Mouse (Mus musculus): ENCODE measurements around the gene Aacs. TPM values are rescaled to one million over a fixed set of nuclear protein-coding genes. Genes with fewer than 3 reads are reported as not detected.
"Not testable (repeated sequence)": the region's sequence is repeated elsewhere in the genome, so short reads cannot be mapped to it uniquely, and the experiment has no call there.

The Aacs gene
- polyA plus RNA-seq, 2 experiments, result 35.5 to 43.3 TPM

GRCm38 (mm10) chr5:125485031-125485778 is 9.6 kb downstream of the Aacs start:
- DNase-seq (ENCODE audit: low spot score) (no peak), ATAC-seq (ENCODE audit: low FRiP score, low read depth) (no peak)
- H3K36me3 ChIP-seq (ENCODE audit: control insufficient read depth, insufficient read depth, low read length), result peaks cover 37% of the 10 kb centered on the region
- H3K27me3 ChIP-seq (ENCODE audit: control insufficient read depth, insufficient read depth, low read length), result no peaks in the 10 kb centered on the region
- H3K4me3 ChIP-seq (replicated peaks; ENCODE audit: low read length), result no peak overlapping the region
- no peak overlapping the region for H3K27ac ChIP-seq (replicated peaks; ENCODE audit: low read depth, low read length)
- no peaks in the 10 kb centered on the region for H3K9me3 ChIP-seq (ENCODE audit: control insufficient read depth, low read length)
- H3K4me2 ChIP-seq (replicated peaks; ENCODE audit: low read depth, low read length, severe bottlenecking), result no peak overlapping the region
- no peaks in the 10 kb centered on the region for H3K4me1 ChIP-seq (ENCODE audit: control insufficient read depth, insufficient read depth, low read length)
- no peak for TF ChIP-seq POLR2A (IDR thresholded peaks at IDR 0.05; ENCODE audit: borderline replicate concordance, extremely low read depth, insufficient read depth, insufficient read length)
- 93% methylated on average over 4 of the region's 4 CpGs for WGBS
- H3K9ac ChIP-seq (ENCODE audit: low read depth, low read length, severe bottlenecking), result no peak overlapping the region

- H3K4me1 ChIP-seq (ENCODE audit: control insufficient read depth, insufficient read depth, low read length), result no peaks in the 10 kb centered on the region
- TF ChIP-seq POLR2A (IDR thresholded peaks at IDR 0.05; ENCODE audit: borderline replicate concordance, extremely low read depth, insufficient read depth, insufficient read length), result no peak
- H3K4me3 ChIP-seq (replicated peaks; ENCODE audit: low read length), result no peak overlapping the region
- H3K27me3 ChIP-seq (ENCODE audit: control insufficient read depth, insufficient read depth, low read length), result no peaks in the 10 kb centered on the region
- 83% methylated on average over 1 of the region's 1 CpGs for WGBS
- ATAC-seq (ENCODE audit: low FRiP score, low read depth), result no peak
- peaks cover 43% of the 10 kb centered on the region for H3K36me3 ChIP-seq (ENCODE audit: control insufficient read depth, insufficient read depth, low read length)
- H3K27ac ChIP-seq (replicated peaks; ENCODE audit: low read depth, low read length), result no peak overlapping the region
- DNase-seq (ENCODE audit: low spot score), result no peak
- H3K9ac ChIP-seq (ENCODE audit: low read depth, low read length, severe bottlenecking), result no peak overlapping the region
- H3K4me2 ChIP-seq (replicated peaks; ENCODE audit: low read depth, low read length, severe bottlenecking), result no peak overlapping the region
- no peaks in the 10 kb centered on the region for H3K9me3 ChIP-seq (ENCODE audit: control insufficient read depth, low read length)
These were observed 10.5 kb downstream of the Aacs start for GRCm38 (mm10) chr5:125486088-125486487.

GRCm38 (mm10) chr5:125487375-125488115 is 11.9 kb downstream of the Aacs start:
- Histone ChIP-seq H3K4me1 (ENCODE audit: control insufficient read depth, insufficient read depth, low read length) (no peaks in the 10 kb centered on the region), H3K27ac (replicated peaks; ENCODE audit: low read depth, low read length) (no peak overlapping the region), H3K27me3 (ENCODE audit: control insufficient read depth, insufficient read depth, low read length) (no peaks in the 10 kb centered on the region), H3K4me3 (replicated peaks; ENCODE audit: low read length) (no peak overlapping the region), H3K9me3 (ENCODE audit: control insufficient read depth, low read length) (no peaks in the 10 kb centered on the region), H3K36me3 (ENCODE audit: control insufficient read depth, insufficient read depth, low read length) (peaks cover 46% of the 10 kb centered on the region), H3K9ac (ENCODE audit: low read depth, low read length, severe bottlenecking) (no peak overlapping the region), H3K4me2 (replicated peaks; ENCODE audit: low read depth, low read length, severe bottlenecking) (no peak overlapping the region)
- 83% methylated on average over 11 of the region's 11 CpGs for WGBS
- ATAC-seq (ENCODE audit: low FRiP score, low read depth), result no peak
- no peak for TF ChIP-seq POLR2A (IDR thresholded peaks at IDR 0.05; ENCODE audit: borderline replicate concordance, extremely low read depth, insufficient read depth, insufficient read length)
- DNase-seq (ENCODE audit: low spot score), result no peak

DNA sequence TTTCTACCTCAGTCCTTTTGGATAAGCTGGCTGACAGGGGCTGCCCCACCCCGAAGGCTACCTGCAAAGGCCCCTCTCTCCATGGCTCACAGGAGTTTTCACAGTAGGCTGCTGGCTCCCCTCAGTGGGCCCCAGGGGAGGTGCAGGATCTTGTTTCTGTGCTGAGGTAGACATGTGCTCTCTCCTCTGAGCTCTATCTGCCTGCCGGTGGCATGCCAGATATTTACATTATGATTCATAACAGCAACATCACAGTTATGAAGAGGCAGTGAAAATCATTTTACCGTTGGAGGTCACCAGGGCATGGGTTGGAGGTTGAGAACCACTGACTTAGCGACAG is 12.5 kb downstream of the Aacs start:
- Histone ChIP-seq H3K9ac (ENCODE audit: low read depth, low read length, severe bottlenecking) (no peak overlapping the region), H3K27me3 (ENCODE audit: control insufficient read depth, insufficient read depth, low read length) (no peaks in the 10 kb centered on the region), H3K4me2 (replicated peaks; ENCODE audit: low read depth, low read length, severe bottlenecking) (no peak overlapping the region), H3K9me3 (ENCODE audit: control insufficient read depth, low read length) (no peaks in the 10 kb centered on the region), H3K36me3 (ENCODE audit: control insufficient read depth, insufficient read depth, low read length) (peaks cover 45% of the 10 kb centered on the region), H3K27ac (replicated peaks; ENCODE audit: low read depth, low read length) (no peak overlapping the region), H3K4me3 (replicated peaks; ENCODE audit: low read length) (no peak overlapping the region), H3K4me1 (ENCODE audit: control insufficient read depth, insufficient read depth, low read length) (no peaks in the 10 kb centered on the region)
- WGBS, result 69% methylated on average over 4 of the region's 4 CpGs
- DNase-seq (ENCODE audit: low spot score) (no peak), ATAC-seq (ENCODE audit: low FRiP score, low read depth) (no peak)
- TF ChIP-seq POLR2A (IDR thresholded peaks at IDR 0.05; ENCODE audit: borderline replicate concordance, extremely low read depth, insufficient read depth, insufficient read length), result no peak

DNA sequence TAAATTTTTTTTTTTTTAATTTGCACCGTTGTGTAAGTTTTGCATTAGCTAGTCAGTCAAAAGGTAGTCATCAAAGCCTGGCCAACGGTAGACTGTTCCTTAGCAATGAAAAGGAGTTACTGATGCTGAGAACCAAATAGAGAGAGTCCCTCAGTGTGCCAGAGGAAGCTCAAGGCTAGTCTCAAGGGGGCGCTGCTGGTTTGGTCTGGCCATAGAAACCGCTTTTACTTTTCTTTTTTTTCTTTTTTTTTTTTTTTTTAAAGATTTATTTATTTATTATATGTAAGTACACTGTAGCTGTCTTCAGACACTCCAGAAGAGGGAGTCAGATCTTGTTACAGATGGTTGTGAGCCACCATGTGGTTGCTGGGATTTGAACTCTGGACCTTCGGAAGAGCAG is 13.3 kb downstream of the Aacs start:
- 89% methylated on average over 5 of the region's 5 CpGs for WGBS
- ATAC-seq (ENCODE audit: low FRiP score, low read depth); H3K9ac ChIP-seq (ENCODE audit: low read depth, low read length, severe bottlenecking); H3K9me3 ChIP-seq (ENCODE audit: control insufficient read depth, low read length); DNase-seq (ENCODE audit: low spot score); H3K4me3 ChIP-seq (replicated peaks; ENCODE audit: low read length); H3K4me2 ChIP-seq (replicated peaks; ENCODE audit: low read depth, low read length, severe bottlenecking); H3K27me3 ChIP-seq (ENCODE audit: control insufficient read depth, insufficient read depth, low read length); H3K27ac ChIP-seq (replicated peaks; ENCODE audit: low read depth, low read length); H3K4me1 ChIP-seq (ENCODE audit: control insufficient read depth, insufficient read depth, low read length): not testable (repeated sequence)
- H3K36me3 ChIP-seq (ENCODE audit: control insufficient read depth, insufficient read depth, low read length), result peaks cover 46% of the 10 kb centered on the region
